Mouse (Mus musculus): ENCODE measurements at regions not wholly inside any gene's neighbourhood (a gene's known extent, or its start where the extent isn't known, plus 50 kb on each side); places are given as distances from the start of the nearest gene placed in this dataset.

DNA sequence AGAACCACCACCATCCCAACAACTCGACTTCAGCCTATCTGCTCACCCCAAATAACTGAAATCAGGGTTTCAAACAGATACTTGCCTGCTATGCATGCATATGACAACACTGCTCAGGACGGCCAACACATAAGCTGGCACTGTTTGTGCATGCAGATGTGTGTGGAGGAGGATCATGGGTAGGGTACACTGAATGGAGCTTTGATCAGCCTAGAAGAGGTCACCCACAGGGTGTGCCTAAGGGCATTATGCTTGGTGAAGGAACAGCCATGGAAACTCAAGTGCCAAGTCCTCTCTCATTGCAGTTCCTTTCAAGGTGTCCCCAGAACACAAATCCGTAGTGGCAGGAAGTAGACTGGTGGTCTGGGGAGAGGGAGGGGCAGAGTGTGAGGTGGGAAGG lies 316.7 kb downstream of the Mroh4 start:
- Histone ChIP-seq H3K27ac (no peak overlapping the region), H3K9ac (ENCODE audit: low read depth, low read length) (no peak overlapping the region), H3K4me1 (ENCODE audit: control insufficient read depth, insufficient read depth, low read length) (no peaks in the 10 kb centered on the region; the same call in 1 of the 2 replicates), H3K27me3 (ENCODE audit: control insufficient read depth, insufficient read depth, low read length) (no peaks in the 10 kb centered on the region), H3K4me3 (no peak overlapping the region), H3K36me3 (ENCODE audit: control insufficient read depth, insufficient read depth, low read length) (no peaks in the 10 kb centered on the region), H3K79me2 (replicated peaks; ENCODE audit: control insufficient read depth, insufficient read depth, low read length) (no peaks in the 10 kb centered on the region)
- TF ChIP-seq EP300 (IDR thresholded peaks at IDR 0.05; ENCODE audit: insufficient read depth, low read depth, low read length): no peak
- TF ChIP-seq CTCF (IDR thresholded peaks at IDR 0.05): no peak
- no peak for TF ChIP-seq POLR2A (IDR thresholded peaks at IDR 0.05; ENCODE audit: insufficient read depth, low read depth, low read length)
- 54% methylated on average over 3 of the region's 3 CpGs for WGBS
- intact Hi-C loops (cut with DNase I): no loop called here
- DNase-seq: no peak

DNA sequence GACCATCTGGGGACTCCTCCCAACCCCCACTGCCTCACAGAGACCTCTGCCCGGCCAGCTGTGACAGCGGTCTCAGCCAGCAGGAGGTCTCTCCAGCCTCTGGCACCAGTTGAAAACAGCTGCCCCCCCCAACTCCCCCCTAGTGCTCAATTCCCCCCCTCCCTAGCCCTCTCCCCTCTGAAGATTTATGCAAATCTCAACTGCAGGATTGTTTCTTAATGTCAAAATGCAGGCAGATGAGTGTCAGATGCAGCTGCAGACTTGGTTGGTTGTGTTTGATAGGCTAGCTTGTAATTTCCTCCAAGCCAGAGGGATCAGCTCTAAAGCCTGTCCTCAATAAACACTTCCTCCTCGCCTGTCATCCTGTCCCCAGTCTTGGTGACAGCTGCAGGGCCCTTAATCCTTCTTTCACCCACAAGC lies 317.7 kb downstream of the Mroh4 start:
- Histone ChIP-seq H3K27ac (no peak overlapping the region), H3K27me3 (ENCODE audit: control insufficient read depth, insufficient read depth, low read length) (no peaks in the 10 kb centered on the region), H3K4me1 (ENCODE audit: control insufficient read depth, insufficient read depth, low read length) (no peaks in the 10 kb centered on the region; the same call in 1 of the 2 replicates), H3K4me3 (no peak overlapping the region), H3K79me2 (replicated peaks; ENCODE audit: control insufficient read depth, insufficient read depth, low read length) (no peaks in the 10 kb centered on the region), H3K36me3 (ENCODE audit: control insufficient read depth, insufficient read depth, low read length) (no peaks in the 10 kb centered on the region), H3K9ac (ENCODE audit: low read depth, low read length) (no peak overlapping the region)
- WGBS: 28% methylated on average over 3 of the region's 3 CpGs
- no peak for DNase-seq
- no peak for TF ChIP-seq POLR2A (IDR thresholded peaks at IDR 0.05; ENCODE audit: insufficient read depth, low read depth, low read length)
- TF ChIP-seq EP300 (IDR thresholded peaks at IDR 0.05; ENCODE audit: insufficient read depth, low read depth, low read length): no peak
- TF ChIP-seq CTCF (IDR thresholded peaks at IDR 0.05): no peak
- intact Hi-C loops (cut with DNase I): no loop called here

- no peak for DNase-seq
- intact Hi-C loops (cut with DNase I): no loop called here
- 14% methylated on average over 3 of the region's 3 CpGs for WGBS
- Histone ChIP-seq H3K9ac (ENCODE audit: low read depth, low read length) (no peak overlapping the region), H3K4me1 (ENCODE audit: control insufficient read depth, insufficient read depth, low read length) (peaks cover 1% of the 10 kb centered on the region; the same call in 1 of the 2 replicates), H3K36me3 (ENCODE audit: control insufficient read depth, insufficient read depth, low read length) (no peaks in the 10 kb centered on the region), H3K27ac (no peak overlapping the region), H3K4me3 (no peak overlapping the region), H3K27me3 (ENCODE audit: control insufficient read depth, insufficient read depth, low read length) (no peaks in the 10 kb centered on the region), H3K79me2 (replicated peaks; ENCODE audit: control insufficient read depth, insufficient read depth, low read length) (no peaks in the 10 kb centered on the region)
- TF ChIP-seq EP300 (IDR thresholded peaks at IDR 0.05; ENCODE audit: insufficient read depth, low read depth, low read length): no peak
- no peak for TF ChIP-seq POLR2A (IDR thresholded peaks at IDR 0.05; ENCODE audit: insufficient read depth, low read depth, low read length)
- no peak for TF ChIP-seq CTCF (IDR thresholded peaks at IDR 0.05)
These were observed 325.1 kb downstream of the Mroh4 start for GRCm38 (mm10) chr15:74311082-74311481.

GRCm38 (mm10) chr15:74306543-74306942 lies 329.6 kb downstream of the Mroh4 start:
- H3K27me3 ChIP-seq (ENCODE audit: control insufficient read depth, insufficient read depth, low read length): no peaks in the 10 kb centered on the region
- H3K27ac ChIP-seq: no peak overlapping the region
- no peak overlapping the region for H3K4me3 ChIP-seq
- no peaks in the 10 kb centered on the region for H3K36me3 ChIP-seq (ENCODE audit: control insufficient read depth, insufficient read depth, low read length)
- no peaks in the 10 kb centered on the region for H3K4me1 ChIP-seq (ENCODE audit: control insufficient read depth, insufficient read depth, low read length)
- 81% methylated on average over 5 of the region's 5 CpGs for WGBS
- intact Hi-C loops (cut with DNase I): no loop called here
- DNase-seq: no peak
- H3K9ac ChIP-seq (ENCODE audit: low read depth, low read length): no peak overlapping the region
- TF ChIP-seq CTCF (IDR thresholded peaks at IDR 0.05) (no peak), POLR2A (IDR thresholded peaks at IDR 0.05; ENCODE audit: insufficient read depth, low read depth, low read length) (no peak), EP300 (IDR thresholded peaks at IDR 0.05; ENCODE audit: insufficient read depth, low read depth, low read length) (no peak)
- H3K79me2 ChIP-seq (replicated peaks; ENCODE audit: control insufficient read depth, insufficient read depth, low read length): no peaks in the 10 kb centered on the region

DNA sequence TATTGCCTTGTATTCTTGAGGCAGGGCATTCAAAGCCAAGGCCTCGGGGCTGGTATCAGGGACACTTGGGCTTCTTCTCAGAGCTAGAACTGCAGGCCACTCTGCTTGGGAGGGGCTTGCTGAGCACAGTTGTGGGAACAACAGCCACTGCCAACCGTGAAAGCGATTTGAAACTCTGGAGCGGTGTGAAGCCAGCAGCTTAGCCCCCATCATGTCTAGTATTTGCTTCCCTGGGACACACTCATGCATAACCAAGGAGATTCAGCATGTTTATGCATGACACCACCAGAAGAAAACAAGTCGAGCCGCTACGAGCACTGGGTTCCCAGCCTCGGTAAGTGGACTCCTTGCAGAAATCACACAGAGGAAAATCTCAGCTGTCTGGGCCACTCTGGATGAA lies 339.9 kb downstream of the Mroh4 start:
- Histone ChIP-seq H3K36me3 (ENCODE audit: control insufficient read depth, insufficient read depth, low read length) (no peaks in the 10 kb centered on the region), H3K27ac (no peak overlapping the region), H3K4me3 (no peak overlapping the region), H3K27me3 (ENCODE audit: control insufficient read depth, insufficient read depth, low read length) (no peaks in the 10 kb centered on the region), H3K9ac (ENCODE audit: low read depth, low read length) (no peak overlapping the region), H3K79me2 (replicated peaks; ENCODE audit: control insufficient read depth, insufficient read depth, low read length) (no peaks in the 10 kb centered on the region), H3K4me1 (ENCODE audit: control insufficient read depth, insufficient read depth, low read length) (no peaks in the 10 kb centered on the region)
- intact Hi-C loops (cut with DNase I): no loop called here
- WGBS: 74% methylated on average over 8 of the region's 8 CpGs
- no peak for DNase-seq
- TF ChIP-seq POLR2A (IDR thresholded peaks at IDR 0.05; ENCODE audit: insufficient read depth, low read depth, low read length): no peak

GRCm38 (mm10) chr15:74294691-74295090 lies 341.5 kb downstream of the Mroh4 start:
- H3K4me1 ChIP-seq (ENCODE audit: control insufficient read depth, insufficient read depth, low read length): no peaks in the 10 kb centered on the region
- H3K36me3 ChIP-seq (ENCODE audit: control insufficient read depth, insufficient read depth, low read length): no peaks in the 10 kb centered on the region
- intact Hi-C loops (cut with DNase I): no loop called here
- WGBS: 71% methylated on average over 10 of the region's 10 CpGs
- H3K4me3 ChIP-seq: no peak overlapping the region
- no peak overlapping the region for H3K9ac ChIP-seq (ENCODE audit: low read depth, low read length)
- no peaks in the 10 kb centered on the region for H3K79me2 ChIP-seq (replicated peaks; ENCODE audit: control insufficient read depth, insufficient read depth, low read length)
- no peaks in the 10 kb centered on the region for H3K27me3 ChIP-seq (ENCODE audit: control insufficient read depth, insufficient read depth, low read length)
- no peak for DNase-seq
- no peak overlapping the region for H3K27ac ChIP-seq
- TF ChIP-seq POLR2A (IDR thresholded peaks at IDR 0.05; ENCODE audit: insufficient read depth, low read depth, low read length) (no peak), EP300 (IDR thresholded peaks at IDR 0.05; ENCODE audit: insufficient read depth, low read depth, low read length) (no peak), CTCF (IDR thresholded peaks at IDR 0.05) (no peak)

Data from heart, adult 2 months (tissue).